ENCODE assay signal across 15 mouse cellular contexts in genomic region chr2:70201796-70202555, GRCm38 (mm10).
DNase-seq lines count a peak whose midpoint lies in the region; ATAC-seq and TF ChIP-seq lines count a peak whose summit lies in the region.
"Had no signal": no experiment of that assay in that cellular context is flagged by ENCODE, and none has a peak within 500 bp of the region (broad histone marks: within the 10 kb centered on the region; RNA-seq: fewer than 3 reads in every experiment).

No protein-coding gene starts in this region.

- no peak overlapping the region for H3K27ac ChIP-seq in embryonic facial prominence, embryonic 10.5 days (replicated peaks)
- peak overlapping the region; percentile 95 for H3K27ac ChIP-seq in forebrain, embryonic 12.5 days
- no peak overlapping the region for H3K27ac ChIP-seq in hindbrain, postnatal 0 days
- no peak overlapping the region; the same call in 1 of the 2 replicates for H3K27ac ChIP-seq in neural tube, embryonic 14.5 days (ENCODE audit: low read depth, low read length)
- H3K27ac ChIP-seq: intestine, embryonic 15.5 days; stomach, postnatal 0 days had no signal

- no peak for TF ChIP-seq CTCF in hindbrain, postnatal 0 days (IDR thresholded peaks at IDR 0.05; ENCODE audit: low read depth)

- peak overlapping the region; percentile 11; the same call in 1 of the 2 replicates for H3K4me3 ChIP-seq in embryonic facial prominence, embryonic 10.5 days
- no peak overlapping the region; the same call in 1 of the 2 replicates for H3K4me3 ChIP-seq in forebrain, embryonic 12.5 days (replicated peaks)
- no peak overlapping the region for H3K4me3 ChIP-seq in hindbrain, postnatal 0 days (ENCODE audit: low read length)
- no peak overlapping the region for H3K4me3 ChIP-seq in neural tube, embryonic 14.5 days (ENCODE audit: low read depth, low read length)
- H3K4me3 ChIP-seq: intestine, embryonic 15.5 days had no signal

- peak overlapping the region; percentile 45 for H3K4me2 ChIP-seq in forebrain, embryonic 12.5 days
- peak overlapping the region; percentile 22 for H3K4me2 ChIP-seq in hindbrain, postnatal 0 days (ENCODE audit: low read depth, low read length)
- peak overlapping the region; percentile 4; the same call in 1 of the 2 replicates for H3K4me2 ChIP-seq in neural tube, embryonic 14.5 days (ENCODE audit: low read depth, low read length)
- H3K4me2 ChIP-seq: intestine, embryonic 15.5 days; lung, embryonic 14.5 days had no signal

- H3K9me3 ChIP-seq in embryonic facial prominence, embryonic 10.5 days = no peaks in the 10 kb centered on the region
- no peaks in the 10 kb centered on the region for H3K9me3 ChIP-seq in forebrain, embryonic 12.5 days
- H3K9me3 ChIP-seq in hindbrain, postnatal 0 days (ENCODE audit: low read length) = no peaks in the 10 kb centered on the region
- H3K9me3 ChIP-seq in neural tube, embryonic 14.5 days (ENCODE audit: control insufficient read depth, low read length) = no peaks in the 10 kb centered on the region
- H3K9me3 ChIP-seq: intestine, embryonic 15.5 days had no signal

- WGBS in embryonic facial prominence, embryonic 10.5 days = 27% methylated on average over 11 of the region's 11 CpGs
- WGBS in forebrain, embryonic 12.5 days = 9% methylated on average over 11 of the region's 11 CpGs
- 26% methylated on average over 11 of the region's 11 CpGs for WGBS in hindbrain, postnatal 0 days
- 13% methylated on average over 11 of the region's 11 CpGs for WGBS in neural tube, embryonic 14.5 days

- H3K9ac ChIP-seq in forebrain, embryonic 12.5 days = no peak overlapping the region
- no peak overlapping the region for H3K9ac ChIP-seq in hindbrain, postnatal 0 days (replicated peaks; ENCODE audit: low read length)
- H3K9ac ChIP-seq in neural tube, embryonic 14.5 days (replicated peaks; ENCODE audit: low read depth, low read length) = no peak overlapping the region
- H3K9ac ChIP-seq: intestine, embryonic 15.5 days; lung, embryonic 14.5 days had no signal

- H3K27me3 ChIP-seq in embryonic facial prominence, embryonic 10.5 days (replicated peaks; ENCODE audit: low read depth, poor library complexity, severe bottlenecking) = peaks cover 42% of the 10 kb centered on the region
- H3K27me3 ChIP-seq in forebrain, embryonic 12.5 days = peaks cover 32% of the 10 kb centered on the region
- no peaks in the 10 kb centered on the region for H3K27me3 ChIP-seq in hindbrain, postnatal 0 days (ENCODE audit: insufficient read depth, low read length)
- H3K27me3 ChIP-seq in neural tube, embryonic 14.5 days (ENCODE audit: control insufficient read depth, insufficient read depth, low read length) = no peaks in the 10 kb centered on the region
- H3K27me3 ChIP-seq: CH12.LX; intestine, embryonic 15.5 days had no signal

- H3K4me1 ChIP-seq in embryonic facial prominence, embryonic 10.5 days = peaks cover 19% of the 10 kb centered on the region
- H3K4me1 ChIP-seq in forebrain, embryonic 12.5 days = peaks cover 38% of the 10 kb centered on the region
- peaks cover 9% of the 10 kb centered on the region; the same call in 1 of the 2 replicates for H3K4me1 ChIP-seq in hindbrain, postnatal 0 days (ENCODE audit: insufficient read depth, low read length)
- H3K4me1 ChIP-seq in neural tube, embryonic 14.5 days (ENCODE audit: control insufficient read depth, insufficient read depth, low read length) = peaks cover 18% of the 10 kb centered on the region
- H3K4me1 ChIP-seq: intestine, embryonic 15.5 days had no signal

- DNase-seq in embryonic facial prominence, embryonic 10.5 days (ENCODE audit: low spot score) = peak; percentile 34
- DNase-seq in hindbrain, postnatal 0 days (ENCODE audit: low spot score) = peak; percentile 28
- no peak for DNase-seq in left cerebral cortex, adult 8-10 months (ENCODE audit: low spot score in 2 of 2)
- DNase-seq in adrenal gland, adult 18-20 months (ENCODE audit: low spot score in 2 of 2) = no peak
- no peak for DNase-seq in adrenal gland, postnatal 10 days
- DNase-seq: adrenal gland, postnatal 14 days; gastrocnemius, postnatal 36 days; kidney, postnatal 4 days; liver had no signal

- no peaks in the 10 kb centered on the region for H3K36me3 ChIP-seq in embryonic facial prominence, embryonic 10.5 days (replicated peaks)
- H3K36me3 ChIP-seq in forebrain, embryonic 12.5 days (replicated peaks) = no peaks in the 10 kb centered on the region
- no peaks in the 10 kb centered on the region for H3K36me3 ChIP-seq in hindbrain, postnatal 0 days (ENCODE audit: insufficient read depth, low read length)
- H3K36me3 ChIP-seq in neural tube, embryonic 14.5 days (ENCODE audit: control insufficient read depth, insufficient read depth, low read length) = no peaks in the 10 kb centered on the region
- H3K36me3 ChIP-seq: intestine, embryonic 15.5 days had no signal

- ATAC-seq in forebrain, embryonic 12.5 days (ENCODE audit: low FRiP score) = peak; percentile 88
- ATAC-seq in hindbrain, postnatal 0 days = peak; percentile 63; the same call in 1 of the 2 replicates
- ATAC-seq in neural tube, embryonic 14.5 days (ENCODE audit: low read depth) = peak; percentile 59; the same call in 1 of the 2 replicates
- ATAC-seq: intestine, embryonic 15.5 days had no signal

Comparison
In these comparisons a context has a peak if more than half of its experiments do, and no peak if none do; other contexts are left out.
1. DNase-seq: peak in embryonic facial prominence, embryonic 10.5 days (single experiment) and hindbrain, postnatal 0 days (single experiment); none in left cerebral cortex, adult 8-10 months (0 of 2), adrenal gland, adult 18-20 months (0 of 2) and adrenal gland, postnatal 10 days (single experiment).
2. Peak in every context shown above with its lines, with median percentiles within 50 percentile points of each other: ATAC-seq and H3K4me2 ChIP-seq.